Mouse (Mus musculus) kidney, embryonic 16.5 days (tissue): Measurements from ENCODE around the gene Stat3. TPM values are rescaled to one million over a fixed set of nuclear protein-coding genes. Genes with fewer than 3 reads are reported as not detected.

Source experiments
- ATAC-seq: fragments of 200-750 bp; cut with Nextera tagmentation; 2 replicates; pipeline ENCODE4 v1.8.0; 2017; ENCODE audit warnings: moderate TSS enrichment; ENCODE audit not compliant: low FRiP score, low TSS enrichment
- H3K27ac ChIP-seq: fragments of 300-500 bp; sonication (generic); 2 replicates; pipeline ENCODE4 v1.5.1; 2014; ENCODE audit warnings: low read length
- H3K27me3 ChIP-seq: fragments of 300-500 bp; sonication (generic); 2 replicates; pipeline ENCODE4 v1.6.1; 2014; ENCODE audit warnings: low read length, control low read depth, mixed read lengths; ENCODE audit not compliant: insufficient read depth
- H3K36me3 ChIP-seq: fragments of 300-500 bp; sonication (generic); 2 replicates; pipeline ENCODE4 v1.6.1; 2014; ENCODE audit warnings: low read length, control low read depth, mixed read lengths; ENCODE audit not compliant: insufficient read depth
- H3K4me1 ChIP-seq: fragments of 300-500 bp; sonication (generic); 2 replicates; pipeline ENCODE4 v1.6.1; 2014; ENCODE audit warnings: low read length, control low read depth, mixed read lengths; ENCODE audit not compliant: insufficient read depth
- H3K4me2 ChIP-seq: fragments of 300-500 bp; sonication (generic); replicated peaks from 2 replicates; pipeline ENCODE4 v1.6.1; 2014; ENCODE audit warnings: low read depth, low read length
- H3K4me3 ChIP-seq: fragments of 300-500 bp; sonication (generic); 2 replicates; pipeline ENCODE4 v1.5.1; 2014; ENCODE audit warnings: mild to moderate bottlenecking, low read length
- H3K9ac ChIP-seq: fragments of 300-500 bp; sonication (generic); replicated peaks from 2 replicates; pipeline ENCODE4 v1.6.1; 2014; ENCODE audit warnings: low read length
- H3K9me3 ChIP-seq: fragments of 300-500 bp; sonication (generic); 2 replicates; pipeline ENCODE4 v1.6.1; 2016; ENCODE audit warnings: low read length, control low read depth
- WGBS: fragments of 180-500 bp; shearing (Covaris S2); extraction: QIAGEN DNeasy Blood & Tissue Kit; methylation state at CpG from one replicate; pipeline ENCODE4 v1.1.7; 2014; 5-methylcytosine and 5-hydroxymethylcytosine counted together
- polyA plus RNA-seq: library from polyadenylated mRNA; unstranded; fragments of >200 nt; fragmentation: Nextera tagmentation; extraction: Ambion mirVana; gene quantifications from 2 replicates; pipeline ENCODE4 v1.2.1, GENCODE M21; 2015

Stat3 gene
- polyA plus RNA-seq, 1 experiment from 2014 or later: 47.9 TPM

DNA sequence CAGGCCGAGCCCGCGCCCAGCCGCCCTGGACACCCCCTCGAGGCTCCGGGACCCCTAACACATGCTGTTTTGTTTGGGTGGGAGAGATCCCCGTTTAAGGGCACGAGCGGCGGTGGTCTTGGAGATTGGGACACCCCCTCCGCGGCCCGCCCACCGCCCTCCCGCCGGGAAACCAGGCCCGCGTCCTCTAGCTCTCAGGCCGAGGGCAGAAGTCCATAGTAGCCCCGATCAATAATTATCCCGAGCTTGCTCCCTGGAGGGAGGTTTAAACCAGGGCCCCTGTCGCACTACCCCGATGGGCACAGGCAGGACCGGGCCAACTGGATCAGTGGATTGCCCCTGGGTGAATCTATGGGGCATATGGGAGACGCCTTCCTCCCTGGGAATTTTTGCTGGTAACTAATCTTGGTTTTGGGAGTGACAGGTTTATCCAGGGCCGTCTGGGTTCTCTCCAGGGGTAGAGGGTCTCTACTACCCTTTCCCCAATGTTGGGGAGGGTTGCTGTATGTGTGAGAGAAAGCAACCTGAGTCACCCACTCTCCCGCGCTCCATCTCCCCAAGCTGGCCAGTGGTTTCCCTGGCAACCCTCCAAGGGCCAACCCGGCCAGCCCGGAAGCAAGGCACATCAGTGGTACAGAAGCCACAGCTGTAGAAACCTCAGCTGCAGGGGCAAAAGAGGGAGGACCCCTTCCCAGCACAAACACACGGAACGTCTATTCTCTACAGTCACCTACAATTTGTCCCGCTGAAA is 88.4 kb downstream of the Stat3 start:
- ATAC-seq: peak; percentile 81
- WGBS: 1% methylated on average over 33 of the region's 33 CpGs
- 0 out of 2 replicates have a peak, but pooled peaks cover 3% of the 10 kb centered on the region for H3K27me3 ChIP-seq
- H3K4me3 ChIP-seq: peak overlapping the region; percentile 93
- no peaks in the 10 kb centered on the region for H3K36me3 ChIP-seq
- H3K27ac ChIP-seq: peak overlapping the region; percentile 82
- peak overlapping the region; percentile 96 for H3K9ac ChIP-seq
- no peaks in the 10 kb centered on the region for H3K9me3 ChIP-seq
- peak overlapping the region; percentile 77 for H3K4me2 ChIP-seq
- H3K4me1 ChIP-seq: peaks cover 23% of the 10 kb centered on the region

GRCm38 (mm10) chr11:100850038-100850777 is 89.1 kb downstream of the Stat3 start, which contains the start of gene Stat5b:
TSS of gene Stat5b (minus strand) at chr11:100850724.
- Histone ChIP-seq H3K9ac (peak within 1 kb of the TSS; percentile 96), H3K4me1 (peaks cover 23% of the 10 kb centered on the region), H3K36me3 (no peaks in the 10 kb centered on the region), H3K27me3 (0 out of 2 replicates have a peak, but pooled peaks cover 3% of the 10 kb centered on the region), H3K4me3 (peak within 1 kb of the TSS; percentile 93), H3K9me3 (no peaks in the 10 kb centered on the region), H3K4me2 (peak within 1 kb of the TSS; percentile 77), H3K27ac (peak within 1 kb of the TSS; percentile 82)
- under 1% methylated on average over 77 of the region's 104 CpGs for WGBS
- ATAC-seq: peak; percentile 78

DNA sequence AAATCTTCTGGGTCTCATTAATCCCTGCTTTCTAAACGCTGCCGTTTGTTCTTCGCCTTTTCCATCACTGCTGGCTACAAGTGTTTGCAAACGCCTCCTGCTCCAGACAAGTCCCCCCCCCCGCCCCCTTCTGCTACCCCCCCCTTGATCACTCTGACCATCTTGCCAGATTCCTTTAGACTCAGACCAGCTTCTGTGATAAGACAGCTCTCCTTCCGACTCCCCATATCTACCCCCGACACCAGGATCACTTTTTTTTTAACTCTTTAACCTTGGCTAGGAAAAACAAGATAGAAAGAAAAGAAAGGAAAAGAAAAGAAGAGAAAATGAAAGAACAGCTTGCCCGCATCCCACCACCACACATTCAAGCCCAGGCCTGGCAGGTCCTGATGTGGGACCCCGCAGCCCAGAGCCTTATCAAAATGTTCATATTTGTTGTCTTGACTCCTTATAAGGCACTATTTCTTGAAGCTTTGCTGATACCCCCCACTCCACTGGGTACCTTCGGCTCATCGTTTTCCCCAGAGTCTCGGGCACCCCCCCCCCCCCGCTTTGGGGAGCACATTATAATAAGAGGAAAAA is 89.8 kb downstream of the Stat3 start:
- no peak for ATAC-seq
- peak overlapping the region; percentile 93 for H3K4me3 ChIP-seq
- H3K27me3 ChIP-seq: 0 out of 2 replicates have a peak, but pooled peaks cover 3% of the 10 kb centered on the region
- peaks cover 23% of the 10 kb centered on the region for H3K4me1 ChIP-seq
- no peaks in the 10 kb centered on the region for H3K36me3 ChIP-seq
- peak overlapping the region; percentile 77 for H3K4me2 ChIP-seq
- H3K9me3 ChIP-seq: no peaks in the 10 kb centered on the region
- WGBS: 3% methylated on average over 13 of the region's 13 CpGs
- no peak overlapping the region; the same call in 1 of the 2 replicates for H3K27ac ChIP-seq
- peak overlapping the region; percentile 96 for H3K9ac ChIP-seq

GRCm38 (mm10) chr11:100848789-100849379 is 90.5 kb downstream of the Stat3 start:
- ATAC-seq: no peak
- Histone ChIP-seq H3K27ac (no peak overlapping the region), H3K4me3 (peak overlapping the region; percentile 93), H3K9ac (peak overlapping the region; percentile 96), H3K9me3 (no peaks in the 10 kb centered on the region), H3K4me2 (peak overlapping the region; percentile 77), H3K4me1 (peaks cover 23% of the 10 kb centered on the region), H3K36me3 (no peaks in the 10 kb centered on the region), H3K27me3 (no peaks in the 10 kb centered on the region)
- 72% methylated on average over 6 of the region's 6 CpGs for WGBS

DNA sequence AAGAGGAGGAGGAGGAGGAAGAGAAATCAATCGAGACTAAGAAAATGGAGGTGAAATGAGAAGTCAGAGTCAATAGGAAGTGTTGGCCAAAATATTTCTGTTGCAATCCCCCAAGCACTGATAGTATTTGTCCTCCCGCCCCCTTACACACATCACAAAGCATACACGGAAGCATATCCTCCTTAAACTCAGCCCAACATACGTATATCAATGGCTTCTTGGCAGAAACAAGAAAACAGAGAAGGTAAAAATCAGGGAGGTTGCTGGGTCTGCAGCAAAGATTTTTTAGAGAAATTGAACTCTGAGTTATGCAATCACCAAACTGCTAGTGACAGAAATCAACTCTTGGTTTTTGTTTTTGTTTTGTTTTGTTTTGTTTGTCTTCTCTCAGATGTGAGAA is 91.3 kb downstream of the Stat3 start:
- Histone ChIP-seq H3K9me3 (no peaks in the 10 kb centered on the region), H3K4me2 (no peak overlapping the region)

GRCm38 (mm10) chr11:100847572-100847971 is 91.8 kb downstream of the Stat3 start:
- no peaks in the 10 kb centered on the region for H3K36me3 ChIP-seq
- no peak overlapping the region for H3K9ac ChIP-seq
- no peak overlapping the region for H3K4me3 ChIP-seq
- H3K4me2 ChIP-seq: no peak overlapping the region
- no peak overlapping the region for H3K27ac ChIP-seq
- WGBS: 93% methylated on average over 4 of the region's 4 CpGs
- no peak for ATAC-seq
- H3K9me3 ChIP-seq: no peaks in the 10 kb centered on the region
- H3K4me1 ChIP-seq: peaks cover 23% of the 10 kb centered on the region
- no peaks in the 10 kb centered on the region for H3K27me3 ChIP-seq

More for the DNA sequence above, 91.3 kb downstream of the Stat3 start:
- 58% methylated on average over 4 of the region's 4 CpGs for WGBS
- H3K27ac ChIP-seq: no peak overlapping the region
- peaks cover 23% of the 10 kb centered on the region for H3K4me1 ChIP-seq
- H3K4me3 ChIP-seq: no peak overlapping the region
- no peaks in the 10 kb centered on the region for H3K36me3 ChIP-seq
- no peak for ATAC-seq
- H3K9ac ChIP-seq: no peak overlapping the region
- no peaks in the 10 kb centered on the region for H3K27me3 ChIP-seq

DNA sequence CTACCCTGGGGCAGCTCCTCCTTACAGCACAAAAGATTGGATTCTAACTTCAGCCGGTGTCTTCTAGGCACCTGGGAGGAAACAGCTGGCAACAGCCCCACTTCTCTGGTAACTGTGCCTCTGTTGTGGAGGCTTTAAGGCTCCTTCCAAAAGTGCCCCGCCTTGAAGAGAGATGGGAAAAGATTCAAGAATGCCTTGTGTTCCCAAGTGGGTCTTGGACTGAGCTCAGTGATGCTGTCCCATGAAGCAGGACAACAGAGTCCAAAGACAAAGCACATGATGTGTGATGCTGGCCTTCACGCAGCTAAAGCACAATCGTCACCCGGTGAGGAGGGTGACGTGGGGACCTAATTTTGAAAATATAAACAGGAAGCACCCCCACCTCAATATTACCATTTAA is 93.5 kb downstream of the Stat3 start:
- 88% methylated on average over 6 of the region's 6 CpGs for WGBS
- H3K27ac ChIP-seq: no peak overlapping the region
- peaks cover 19% of the 10 kb centered on the region for H3K4me1 ChIP-seq
- H3K4me2 ChIP-seq: no peak overlapping the region
- no peak overlapping the region for H3K4me3 ChIP-seq
- H3K27me3 ChIP-seq: no peaks in the 10 kb centered on the region
- no peaks in the 10 kb centered on the region for H3K36me3 ChIP-seq
- no peak for ATAC-seq
- no peaks in the 10 kb centered on the region for H3K9me3 ChIP-seq
- H3K9ac ChIP-seq: no peak overlapping the region

- no peaks in the 10 kb centered on the region for H3K9me3 ChIP-seq
- peaks cover 15% of the 10 kb centered on the region for H3K4me1 ChIP-seq
- H3K9ac ChIP-seq: no peak overlapping the region
- no peaks in the 10 kb centered on the region for H3K36me3 ChIP-seq
- 92% methylated on average over 4 of the region's 4 CpGs for WGBS
- H3K27ac ChIP-seq: no peak overlapping the region
- H3K4me3 ChIP-seq: no peak overlapping the region
- no peak overlapping the region for H3K4me2 ChIP-seq
- ATAC-seq: no peak
- H3K27me3 ChIP-seq: no peaks in the 10 kb centered on the region
These were observed 95.2 kb downstream of the Stat3 start for GRCm38 (mm10) chr11:100844121-100844520.

- no peaks in the 10 kb centered on the region for H3K36me3 ChIP-seq
- H3K9me3 ChIP-seq: no peaks in the 10 kb centered on the region
- 93% methylated on average over 8 of the region's 8 CpGs for WGBS
- H3K27ac ChIP-seq: no peak overlapping the region
- no peaks in the 10 kb centered on the region for H3K27me3 ChIP-seq
- peaks cover 7% of the 10 kb centered on the region; the same call in 1 of the 2 replicates for H3K4me1 ChIP-seq
- no peak overlapping the region for H3K4me3 ChIP-seq
- H3K9ac ChIP-seq: no peak overlapping the region
- ATAC-seq: no peak
- H3K4me2 ChIP-seq: no peak overlapping the region
These were observed 96.2 kb downstream of the Stat3 start for GRCm38 (mm10) chr11:100843070-100843669.
